Mouse (Mus musculus): Measurements from ENCODE around the gene Pgm2. TPM values are rescaled to one million over a fixed set of nuclear protein-coding genes. Genes with fewer than 3 reads are reported as not detected.
A peak's percentile ranks its signal among the peaks of the same experiment; 100 is the strongest.

The Pgm2 gene
- total RNA-seq, 2 experiments from 2014 or later: 8.3 to 10.0 TPM

- DNase-seq: no peak
Measured at GRCm38 (mm10) chr5:64077353-64077752, 15.4 kb upstream of the Pgm2 start.

- peak in 1 of 2 experiments; percentile 8 for DNase-seq
Measured at GRCm38 (mm10) chr5:64078740-64079461, 13.8 kb upstream of the Pgm2 start.

GRCm38 (mm10) chr5:64079462-64079817, 13.3 kb upstream of the Pgm2 start:
- no peak for DNase-seq

GRCm38 (mm10) chr5:64083447-64084359, 9.0 kb upstream of the Pgm2 start:
- no peak for DNase-seq

- no peak for DNase-seq
Measured at GRCm38 (mm10) chr5:64085405-64085804, 7.3 kb upstream of the Pgm2 start.

- no peak for DNase-seq
Measured at GRCm38 (mm10) chr5:64088740-64089139, 4.0 kb upstream of the Pgm2 start.

- peak in 1 of 2 experiments; percentile 8 for DNase-seq
Measured at GRCm38 (mm10) chr5:64093349-64093871, 660 bp downstream of the Pgm2 start.

- DNase-seq: no peak
Measured at GRCm38 (mm10) chr5:64095342-64095993, 2.7 kb downstream of the Pgm2 start.

GRCm38 (mm10) chr5:64101993-64102716, 9.4 kb downstream of the Pgm2 start:
- no peak for DNase-seq

- DNase-seq: no peak
Measured at GRCm38 (mm10) chr5:64102717-64103075, 9.9 kb downstream of the Pgm2 start.

- DNase-seq: no peak
Measured at GRCm38 (mm10) chr5:64107596-64108289, 15.0 kb downstream of the Pgm2 start.

- no peak for DNase-seq
Measured at GRCm38 (mm10) chr5:64109217-64109616, 16.5 kb downstream of the Pgm2 start.

- DNase-seq: no peak
Measured at GRCm38 (mm10) chr5:64112360-64112759, 19.6 kb downstream of the Pgm2 start.

GRCm38 (mm10) chr5:64114210-64114609, 21.5 kb downstream of the Pgm2 start:
- no peak for DNase-seq

- no peak for DNase-seq
Measured at GRCm38 (mm10) chr5:64117191-64117590, 24.4 kb downstream of the Pgm2 start.

GRCm38 (mm10) chr5:64125783-64126182, 33.0 kb downstream of the Pgm2 start:
- no peak for DNase-seq

GRCm38 (mm10) chr5:64131550-64131949, 38.8 kb downstream of the Pgm2 start:
- DNase-seq: no peak

- no peak for DNase-seq
Measured at GRCm38 (mm10) chr5:64133901-64134300, 41.2 kb downstream of the Pgm2 start.

GRCm38 (mm10) chr5:64136325-64136724, 43.6 kb downstream of the Pgm2 start:
- DNase-seq: no peak

GRCm38 (mm10) chr5:64140202-64140601, 47.5 kb downstream of the Pgm2 start:
- no peak for DNase-seq

- no peak for DNase-seq
Measured at GRCm38 (mm10) chr5:64144315-64144714, 51.6 kb downstream of the Pgm2 start.

All from layer of hippocampus, postnatal 36 days (tissue).